Comparison of ENCODE assay signal across 10 mouse cellular contexts in the genomic region with DNA sequence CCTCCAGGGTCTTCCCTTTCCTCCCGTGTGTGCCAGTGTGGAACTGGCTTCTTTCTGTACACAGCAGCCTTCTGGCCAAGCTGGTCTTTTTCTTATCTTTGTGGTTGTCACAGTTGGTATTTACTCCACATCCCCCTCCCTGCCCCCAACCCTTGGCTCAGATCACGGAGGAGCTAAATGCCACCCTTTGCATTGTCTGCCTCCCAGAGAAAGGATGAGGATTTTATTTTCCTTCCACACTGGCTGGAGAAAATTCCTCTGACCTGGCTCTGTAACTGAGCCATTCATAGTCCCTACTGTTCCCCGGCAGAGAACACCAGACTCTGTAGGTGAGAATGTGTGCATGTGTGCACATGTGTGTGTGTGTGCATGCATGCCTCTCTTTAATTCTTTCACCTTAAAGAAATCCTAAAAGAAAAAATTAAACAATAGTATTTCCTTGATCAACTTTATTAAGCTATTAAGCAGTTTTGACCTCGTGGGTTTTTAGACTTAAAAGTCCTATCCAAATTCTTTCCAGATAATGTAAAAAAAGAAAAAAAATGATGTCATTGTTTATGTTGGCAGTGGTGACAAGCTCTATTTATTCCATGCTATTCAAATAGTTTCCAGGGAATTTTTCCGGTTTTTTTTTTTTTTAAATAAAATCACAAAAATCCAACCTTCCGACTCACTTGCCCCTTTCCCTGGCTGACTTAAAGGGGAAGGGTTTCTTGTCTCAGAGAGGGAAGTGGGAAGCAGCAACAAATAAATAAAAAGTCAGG.
DNase-seq lines count a peak whose midpoint lies in the region; ATAC-seq and TF ChIP-seq lines count a peak whose summit lies in the region.
"Had no signal": no experiment of that assay in that cellular context is flagged by ENCODE, and none has a peak within 500 bp of the region (broad histone marks: within the 10 kb centered on the region; RNA-seq: fewer than 3 reads in every experiment).

No protein-coding gene starts in this region.

- H3K79me2 ChIP-seq in heart, adult 2 months (replicated peaks; ENCODE audit: control insufficient read depth, insufficient read depth, low read length): no peaks in the 10 kb centered on the region

- no peaks in the 10 kb centered on the region for H3K27me3 ChIP-seq in heart, adult 2 months (ENCODE audit: control insufficient read depth, insufficient read depth, low read length)
- no peaks in the 10 kb centered on the region for H3K27me3 ChIP-seq in heart, embryonic 16.5 days (ENCODE audit: control insufficient read depth, insufficient read depth, low read length)
- no peaks in the 10 kb centered on the region for H3K27me3 ChIP-seq in midbrain, embryonic 11.5 days (ENCODE audit: control insufficient read depth, insufficient read depth, low read length)

- TF ChIP-seq EP300 in heart, adult 2 months (IDR thresholded peaks at IDR 0.05; ENCODE audit: insufficient read depth, low read depth, low read length): no peak

- H3K4me2 ChIP-seq in heart, embryonic 16.5 days (ENCODE audit: low read depth, low read length): peak overlapping the region; percentile 47
- peak overlapping the region; percentile 16; the same call in 1 of the 2 replicates for H3K4me2 ChIP-seq in midbrain, embryonic 11.5 days

- WGBS in heart, adult 2 months: 26% methylated on average over 6 of the region's 6 CpGs
- WGBS in heart, embryonic 16.5 days: 26% methylated on average over 6 of the region's 6 CpGs
- WGBS in midbrain, embryonic 11.5 days: 21% methylated on average over 6 of the region's 6 CpGs

- peak overlapping the region; percentile 34 for H3K4me3 ChIP-seq in heart, adult 2 months
- 0 out of 2 replicates have a peak overlapping the region, but pooled peaks have one; percentile 8 for H3K4me3 ChIP-seq in heart, embryonic 16.5 days (ENCODE audit: low read length)
- no peak overlapping the region for H3K4me3 ChIP-seq in midbrain, embryonic 11.5 days (ENCODE audit: low read depth, low read length)

- peak overlapping the region; percentile 68 for H3K27ac ChIP-seq in heart, adult 2 months
- H3K27ac ChIP-seq in heart, embryonic 16.5 days (ENCODE audit: low read length): peak overlapping the region; percentile 70
- H3K27ac ChIP-seq in midbrain, embryonic 11.5 days (ENCODE audit: low read depth, low read length): peak overlapping the region; percentile 74
- H3K27ac ChIP-seq: liver, embryonic 14.5 days had no signal

- TF ChIP-seq POLR2A in heart, adult 2 months (IDR thresholded peaks at IDR 0.05; ENCODE audit: insufficient read depth, low read depth, low read length): no peak

- intact Hi-C loops in heart, adult 2 months (cut with DNase I): loop anchor here (2.0 to 5.0 kb wide), 3 partner anchors 24 to 128 kb away; no protein-coding TSS in a partner anchor
- intact Hi-C loops in heart, postnatal 14 days (cut with DNase I): loop anchor here (1.0 kb wide), 1 partner anchor 123 kb away; a partner anchor contains a TSS

- H3K9me3 ChIP-seq in heart, embryonic 16.5 days (replicated peaks; ENCODE audit: control insufficient read depth, low read length): no peaks in the 10 kb centered on the region
- H3K9me3 ChIP-seq in midbrain, embryonic 11.5 days (ENCODE audit: control insufficient read depth, low read length): no peaks in the 10 kb centered on the region

- peak; percentile 49; the same call in 1 of the 2 replicates for ATAC-seq in heart, embryonic 16.5 days (replicated peaks; ENCODE audit: extremely low read depth, insufficient read depth, low FRiP score)
- ATAC-seq in midbrain, embryonic 11.5 days (ENCODE audit: low FRiP score): peak; percentile 50
- ATAC-seq in monocyte, adult 5-6 weeks (replicated peaks; ENCODE audit: insufficient number of reproducible peaks, low FRiP score, low TSS enrichment, poor library complexity, severe bottlenecking): no peak

- H3K4me1 ChIP-seq in heart, adult 2 months (ENCODE audit: control insufficient read depth, insufficient read depth, low read length): peaks cover 5% of the 10 kb centered on the region
- peaks cover 16% of the 10 kb centered on the region for H3K4me1 ChIP-seq in heart, embryonic 16.5 days (ENCODE audit: control insufficient read depth, insufficient read depth, low read length)
- peaks cover 27% of the 10 kb centered on the region for H3K4me1 ChIP-seq in midbrain, embryonic 11.5 days (ENCODE audit: control insufficient read depth, insufficient read depth, low read length)

- H3K36me3 ChIP-seq in heart, adult 2 months (ENCODE audit: control insufficient read depth, insufficient read depth, low read length): peaks cover 2% of the 10 kb centered on the region; the same call in 1 of the 2 replicates
- H3K36me3 ChIP-seq in heart, embryonic 16.5 days (ENCODE audit: control insufficient read depth, insufficient read depth): no peaks in the 10 kb centered on the region
- no peaks in the 10 kb centered on the region for H3K36me3 ChIP-seq in midbrain, embryonic 11.5 days (ENCODE audit: control insufficient read depth, insufficient read depth, low read length)

- DNase-seq in heart, adult 2 months: peak in 1 of 2 experiments; percentile 27
- DNase-seq in heart, postnatal 14 days: no peak
- DNase-seq in embryo, embryonic 10.5 days (ENCODE audit: low spot score): peak; percentile 52
- peak; percentile 88 for DNase-seq in midbrain, embryonic 11.5 days (ENCODE audit: low spot score, missing footprints)
- no peak for DNase-seq in testis, postnatal 10 days (ENCODE audit: low spot score)
- DNase-seq in right cerebral cortex, adult 2 months (ENCODE audit: low spot score in 2 of 2): no peak
- DNase-seq: gastrocnemius, postnatal 36 days had no signal

- TF ChIP-seq CTCF in heart, adult 2 months (IDR thresholded peaks at IDR 0.05): no peak

- peak overlapping the region; percentile 37; the same call in 1 of the 2 replicates for H3K9ac ChIP-seq in heart, adult 2 months (ENCODE audit: low read depth, low read length)
- peak overlapping the region; percentile 43; the same call in 1 of the 2 replicates for H3K9ac ChIP-seq in heart, embryonic 16.5 days (ENCODE audit: low read length)
- peak overlapping the region; percentile 41; the same call in 1 of the 2 replicates for H3K9ac ChIP-seq in midbrain, embryonic 11.5 days (ENCODE audit: low read length)
- H3K9ac ChIP-seq: liver, embryonic 14.5 days had no signal

Comparison
In these comparisons a context has a peak if more than half of its experiments do, and no peak if none do; other contexts are left out.
1. DNase-seq: peak in embryo, embryonic 10.5 days (single experiment) and midbrain, embryonic 11.5 days (single experiment); none in heart, postnatal 14 days (0 of 2), testis, postnatal 10 days (single experiment) and right cerebral cortex, adult 2 months (0 of 2).
2. Peak in every context shown above with its lines, with median percentiles within 50 percentile points of each other: H3K27ac ChIP-seq and H3K9ac ChIP-seq.